Mouse (Mus musculus): Measurements from ENCODE around the gene Cdc14a.
A peak's percentile ranks its signal among the peaks of the same experiment; 100 is the strongest.
"Not testable (repeated sequence)": the region's sequence is repeated elsewhere in the genome, so short reads cannot be mapped to it uniquely, and the experiment has no call there.

The Cdc14a gene

DNA sequence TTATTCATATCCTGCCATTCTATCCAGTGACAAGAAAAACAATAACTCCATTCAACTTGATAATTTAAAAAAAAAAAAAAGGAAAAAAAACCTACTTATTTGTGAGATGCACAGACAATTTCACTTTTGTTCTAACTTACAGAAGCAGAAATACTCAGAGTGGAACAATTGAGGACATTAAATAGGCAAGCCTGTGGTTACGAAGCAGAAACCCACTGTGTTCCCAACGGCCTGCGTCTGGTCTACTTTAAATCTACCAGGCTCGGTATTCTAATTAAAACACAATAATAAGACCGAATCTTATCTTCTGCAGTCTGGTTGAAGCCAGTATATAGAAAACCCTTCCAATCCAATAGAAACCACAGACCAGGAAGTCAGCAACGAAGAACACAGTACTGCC is 50.6 kb downstream of the Cdc14a start:
- DNase-seq (ENCODE audit: low spot score in 2 of 2), result no peak

DNA sequence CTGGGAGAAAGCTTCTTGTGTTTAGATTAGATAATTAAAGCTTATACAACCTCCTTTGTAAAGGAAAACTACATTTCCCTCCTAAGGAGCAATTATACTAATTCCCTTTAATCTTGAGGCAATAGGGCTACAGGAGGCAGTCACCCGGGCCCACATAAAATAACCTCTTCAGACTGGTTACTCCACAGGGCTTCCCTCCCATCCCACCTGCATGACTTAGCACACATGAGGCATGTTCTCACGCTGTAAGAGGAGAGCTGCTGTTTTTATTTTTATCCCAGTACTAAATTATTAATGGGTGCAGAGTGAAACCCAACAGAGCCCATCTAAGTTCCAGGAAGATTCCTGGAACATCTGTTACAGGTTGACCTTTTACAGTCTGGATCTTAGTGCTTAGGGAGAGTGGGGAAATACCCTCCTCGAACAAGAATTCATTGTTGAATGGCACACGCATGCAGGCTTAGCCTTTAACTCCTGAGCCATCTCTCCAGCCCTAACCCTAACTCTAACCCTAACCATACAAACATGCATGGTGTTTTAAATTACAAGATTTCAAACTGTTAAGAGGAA is 54.9 kb downstream of the Cdc14a start:
- DNase-seq (ENCODE audit: low spot score in 2 of 2), result no peak

DNA sequence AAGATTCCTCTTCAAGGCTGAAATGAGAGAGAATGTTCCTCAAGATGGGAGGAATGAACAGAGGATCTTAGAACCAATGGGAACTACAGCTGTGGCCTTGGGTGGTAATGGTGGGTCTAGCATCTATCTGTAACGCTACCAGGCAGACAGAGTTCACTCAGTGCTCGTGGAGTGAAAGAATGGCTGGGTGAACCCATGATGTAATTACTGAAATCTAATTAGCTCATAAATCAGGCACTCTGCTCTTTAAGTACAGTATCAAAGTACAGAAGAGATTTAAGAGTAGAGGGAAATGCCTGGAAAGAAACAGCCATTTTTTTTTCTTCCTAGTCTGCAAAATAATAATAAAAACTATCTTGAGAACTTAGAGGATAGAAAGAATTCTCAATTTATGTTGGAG is 57.7 kb downstream of the Cdc14a start:
- no peak for DNase-seq (ENCODE audit: low spot score in 2 of 2)

DNA sequence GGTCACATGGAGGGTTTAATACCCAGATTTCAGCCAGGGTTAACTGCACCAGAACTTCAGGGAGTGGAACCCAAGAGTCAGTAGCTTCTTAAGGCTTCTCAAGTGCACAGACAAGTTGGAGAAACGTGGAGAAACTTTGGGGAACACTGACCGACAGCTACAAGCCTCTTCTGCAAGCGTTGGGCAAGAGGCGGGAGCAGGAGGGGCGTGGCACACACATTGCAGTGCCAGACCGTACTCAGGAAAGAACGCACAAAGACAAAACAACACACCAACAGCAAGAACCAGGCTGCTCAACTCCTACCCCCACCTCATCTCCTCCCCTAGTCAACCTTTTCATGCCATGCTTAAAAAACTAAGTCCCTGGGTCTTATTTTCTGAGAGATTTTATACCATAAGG is 61.9 kb downstream of the Cdc14a start:
- no peak for DNase-seq (ENCODE audit: low spot score in 2 of 2)

DNA sequence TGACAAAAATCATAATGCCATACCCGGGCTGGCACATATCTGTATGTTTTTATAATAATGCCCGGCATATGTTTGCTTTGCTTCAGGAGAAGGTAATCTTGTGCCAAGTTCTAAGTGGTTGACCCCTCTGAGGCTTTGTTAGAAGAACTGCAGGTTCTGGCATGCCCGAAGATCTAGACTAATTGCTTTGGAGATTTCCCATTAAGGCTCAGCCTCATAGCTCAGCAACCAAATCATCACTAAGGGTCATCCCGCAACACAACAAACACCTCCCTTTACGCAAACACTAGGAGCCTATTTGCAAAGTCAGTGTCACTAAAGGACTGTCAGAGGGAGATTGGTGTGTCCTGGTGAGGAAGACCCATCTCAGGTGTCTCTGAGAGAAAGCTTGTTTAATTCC is 62.7 kb downstream of the Cdc14a start:
- no peak for DNase-seq (ENCODE audit: low spot score in 2 of 2)

DNA sequence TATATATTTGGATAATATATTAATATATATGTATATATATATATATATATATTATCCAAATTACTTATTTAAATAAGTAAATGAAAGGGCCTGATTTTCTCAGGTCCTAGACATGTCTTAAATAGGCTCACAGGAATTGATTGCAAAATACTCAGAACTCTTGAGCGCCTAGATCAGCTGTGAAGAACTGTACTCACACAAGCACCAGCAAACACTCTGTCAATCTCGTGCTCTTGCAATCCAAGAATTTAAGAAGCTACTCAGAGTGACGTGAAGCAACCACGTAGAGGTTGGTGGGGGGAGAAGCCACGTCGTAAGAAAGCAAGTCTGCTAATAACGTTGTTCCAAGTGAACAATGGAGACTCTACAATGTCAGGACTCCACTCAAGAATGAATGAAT is 66.0 kb downstream of the Cdc14a start:
- DNase-seq (ENCODE audit: low spot score in 2 of 2), result no peak

DNA sequence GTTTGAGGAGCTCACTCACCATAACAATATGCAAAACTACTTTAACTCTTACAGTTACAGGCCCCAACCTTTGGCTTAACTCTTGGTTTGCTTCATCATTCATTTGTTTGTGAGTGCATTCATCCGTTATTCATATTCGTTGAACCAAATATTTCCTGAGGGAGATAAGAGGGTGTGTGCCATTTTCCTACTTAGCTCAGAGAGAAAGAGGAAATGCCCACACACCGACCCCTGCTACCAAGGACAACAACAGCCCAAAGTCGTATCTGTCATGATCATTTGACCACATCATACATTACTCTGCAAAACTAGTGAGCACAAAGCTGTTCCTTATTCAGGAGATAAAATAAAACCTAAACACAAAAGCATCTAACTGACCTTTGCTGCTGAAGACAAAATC is 66.7 kb downstream of the Cdc14a start:
- no peak for DNase-seq (ENCODE audit: low spot score in 2 of 2)

DNA sequence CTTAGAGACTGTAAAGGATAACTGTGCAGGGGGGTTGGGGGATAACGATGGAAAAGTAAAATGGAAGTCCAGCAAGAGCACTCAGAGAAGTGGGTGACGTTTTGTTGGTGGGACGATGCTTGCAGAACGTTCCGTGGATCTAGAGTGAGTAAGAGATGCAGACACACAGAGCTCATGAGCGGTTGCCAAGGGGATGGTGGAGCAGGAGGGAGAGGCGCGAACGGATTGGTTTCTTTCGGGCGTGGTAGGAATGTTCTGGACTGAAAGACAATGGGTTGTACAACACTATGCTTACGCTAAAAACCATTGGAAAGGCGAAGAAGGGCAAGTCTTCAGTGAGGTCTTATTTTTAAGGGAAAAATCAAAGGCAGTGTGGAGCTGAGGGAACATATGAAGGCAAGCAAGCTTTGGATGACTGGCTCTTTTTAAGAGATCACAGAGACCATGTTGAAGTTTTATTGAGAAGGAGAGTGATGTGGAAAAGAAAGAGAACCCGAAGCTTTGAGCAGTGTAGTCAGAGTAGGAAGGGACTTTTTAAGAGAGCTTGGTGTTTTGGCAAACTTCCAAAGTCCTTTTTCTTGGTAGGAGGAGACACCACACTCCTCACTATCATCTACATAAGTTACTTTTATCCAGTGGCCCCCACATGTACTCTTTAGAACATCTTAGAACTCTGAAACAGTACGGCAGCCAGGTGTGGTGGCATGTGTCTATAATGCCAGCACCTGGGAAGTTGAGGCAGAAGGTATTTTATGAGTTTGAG is 68.6 kb downstream of the Cdc14a start:
- peak in 1 of 2 experiments; percentile 11 for DNase-seq (ENCODE audit: low spot score in 2 of 2)

DNA sequence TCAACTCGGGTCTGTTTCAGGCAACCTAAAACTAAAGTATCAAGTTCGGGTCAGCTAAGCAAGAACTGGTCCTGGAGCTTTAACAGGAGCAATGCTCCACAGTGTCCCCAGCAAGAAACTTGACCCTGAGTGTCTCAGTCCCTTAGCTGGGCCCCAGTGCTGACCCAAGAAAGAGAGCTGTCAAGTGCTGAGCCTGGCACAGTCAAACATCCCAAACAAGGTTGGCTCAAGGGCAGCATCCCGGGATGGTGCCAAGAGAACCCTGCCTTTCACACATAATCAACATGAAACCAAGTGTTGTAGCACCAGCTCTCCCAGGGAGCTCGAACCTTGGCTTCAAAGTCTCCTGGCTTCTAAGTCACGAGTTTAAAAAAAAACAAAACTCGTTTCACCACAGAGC is 71.3 kb downstream of the Cdc14a start:
- DNase-seq (ENCODE audit: low spot score in 2 of 2), result no peak

DNA sequence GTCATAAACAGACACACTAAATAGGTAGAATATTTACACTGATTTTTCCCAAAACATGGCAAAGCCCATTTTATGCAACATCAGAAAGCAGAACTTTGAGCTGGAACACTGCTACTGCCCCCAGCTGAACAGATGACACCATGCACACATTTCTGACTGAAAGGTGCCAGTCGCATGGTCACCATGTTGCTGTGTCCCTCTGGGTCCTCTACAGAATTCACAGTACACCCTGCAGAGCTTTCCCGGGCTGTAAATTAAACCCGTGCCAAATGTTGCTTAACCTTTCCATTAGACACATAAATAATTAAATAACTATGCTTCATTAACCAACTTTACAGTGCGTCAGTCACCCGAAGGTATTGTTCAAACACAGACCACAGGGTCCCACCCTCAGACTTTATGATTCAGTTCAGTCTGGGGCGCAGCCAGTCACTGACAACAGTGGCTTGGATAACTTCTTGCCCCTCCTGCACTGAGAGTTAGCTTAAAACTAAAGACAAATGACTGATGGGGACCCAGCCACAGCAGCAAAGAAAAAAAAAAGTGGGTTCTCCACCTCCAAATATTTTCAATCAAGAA is 73.4 kb downstream of the Cdc14a start:
- DNase-seq (ENCODE audit: low spot score in 2 of 2), result no peak

DNA sequence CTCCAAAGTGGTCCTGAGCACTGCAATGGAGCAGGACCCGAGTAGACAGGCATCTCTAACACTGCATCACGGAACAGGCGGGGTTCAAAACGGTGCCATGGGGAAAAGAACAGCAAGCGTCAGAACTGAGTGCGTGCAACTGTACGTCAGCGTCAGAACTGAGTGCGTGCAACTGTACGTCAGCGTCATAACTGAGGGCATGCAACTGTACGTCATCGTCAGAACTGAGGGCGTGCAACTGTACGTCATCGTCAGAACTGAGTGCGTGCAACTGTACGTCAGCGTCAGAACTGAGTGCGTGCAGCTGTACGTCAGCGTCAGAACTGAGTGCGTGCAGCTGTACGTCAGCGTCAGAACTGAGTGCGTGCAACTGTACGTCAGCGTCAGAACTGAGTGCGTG is 76.3 kb downstream of the Cdc14a start:
- DNase-seq (ENCODE audit: low spot score in 2 of 2), result not testable (repeated sequence)

DNA sequence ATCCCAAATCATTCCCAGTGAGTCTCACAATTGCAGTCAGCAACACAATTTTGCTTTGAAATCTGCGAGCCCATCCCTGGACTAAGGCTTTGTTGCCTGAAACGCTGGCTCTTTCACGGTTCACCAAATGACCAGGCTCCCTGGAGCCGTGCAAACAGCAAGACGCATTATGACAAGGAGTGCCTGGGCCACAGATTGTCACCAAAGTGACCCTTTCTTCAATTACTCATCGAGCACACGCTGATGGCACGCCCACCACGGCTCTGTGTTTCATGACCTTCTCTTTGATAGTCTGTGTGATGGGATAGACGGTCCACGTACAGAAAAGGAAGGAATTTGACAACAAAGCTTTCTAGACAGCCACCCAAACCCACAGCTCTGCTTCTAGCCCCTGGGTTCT is 78.6 kb downstream of the Cdc14a start:
- DNase-seq (ENCODE audit: low spot score in 2 of 2), result no peak

DNA sequence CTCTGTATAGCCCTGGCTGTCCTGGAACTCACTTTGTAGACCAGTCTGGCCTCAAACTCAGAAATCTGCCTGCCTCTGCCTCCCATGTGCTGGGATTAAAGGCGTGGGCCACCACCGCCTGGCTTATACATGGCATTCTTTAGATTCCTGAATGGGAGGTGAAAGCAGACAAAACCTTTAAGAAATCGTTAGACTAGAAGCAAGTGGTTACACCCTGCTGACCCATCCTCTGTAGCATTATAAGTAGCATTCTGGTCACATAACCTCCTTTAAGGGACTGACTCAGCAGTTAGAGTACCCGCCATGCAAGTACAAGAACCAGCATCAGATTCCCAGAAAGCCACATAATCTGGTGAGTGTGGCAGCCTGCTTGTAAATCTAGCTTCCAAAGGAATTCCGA is 81.6 kb downstream of the Cdc14a start:
- DNase-seq (ENCODE audit: low spot score in 2 of 2), result no peak

DNA sequence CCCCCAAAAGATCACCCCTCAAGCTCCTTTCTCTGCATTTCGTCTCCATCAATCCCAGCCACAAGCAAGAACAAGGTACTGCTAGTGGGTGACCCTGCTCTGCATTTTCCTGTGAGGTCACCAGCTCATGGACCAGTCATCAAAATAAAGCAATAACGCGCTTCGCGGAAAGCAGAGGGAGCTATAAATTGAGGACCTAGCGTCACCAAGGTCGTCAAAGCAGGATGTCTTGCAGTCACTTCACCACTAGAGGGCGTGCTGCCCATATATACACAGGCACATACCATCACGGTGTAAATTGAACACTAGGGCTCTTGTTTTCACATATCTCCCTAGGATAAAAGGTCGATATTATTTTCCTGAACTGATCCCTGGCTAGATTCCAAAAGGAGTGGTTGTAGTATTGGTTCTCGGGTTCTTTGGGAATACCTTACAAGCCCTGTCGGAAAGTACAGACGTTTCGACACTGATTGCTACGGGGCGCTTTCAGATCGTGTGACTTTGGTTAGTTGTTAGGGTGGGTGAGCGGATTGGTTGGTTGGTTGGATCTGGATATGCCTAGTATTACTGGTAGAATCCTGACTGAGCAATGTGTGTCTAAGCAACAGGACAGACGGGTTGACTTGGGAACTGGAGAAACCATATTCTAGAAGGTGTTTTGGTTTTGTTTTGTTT is 82.7 kb downstream of the Cdc14a start:
- peak in 1 of 2 experiments; percentile 56 for DNase-seq (ENCODE audit: low spot score in 2 of 2)

DNA sequence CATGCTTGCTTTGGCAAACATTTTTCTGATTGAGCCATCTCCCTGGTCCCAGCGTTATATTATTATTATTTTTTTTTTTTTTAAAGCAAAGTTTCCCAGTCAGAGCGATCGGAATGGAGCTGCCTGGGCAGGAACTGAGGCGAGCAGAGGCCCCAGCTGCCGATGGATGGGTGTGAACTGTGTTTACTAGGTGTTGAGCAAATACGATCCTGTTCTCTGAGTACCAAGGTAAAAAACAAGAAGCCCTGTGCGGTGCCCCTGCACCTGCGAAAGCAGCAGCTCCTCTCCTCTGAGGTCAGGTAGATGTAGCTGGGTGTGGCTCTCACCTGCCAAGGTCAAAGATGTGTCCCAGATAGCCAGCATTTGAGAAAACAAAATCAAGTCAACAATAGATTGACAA is 83.6 kb downstream of the Cdc14a start:
- no peak for DNase-seq (ENCODE audit: low spot score in 2 of 2)

DNA sequence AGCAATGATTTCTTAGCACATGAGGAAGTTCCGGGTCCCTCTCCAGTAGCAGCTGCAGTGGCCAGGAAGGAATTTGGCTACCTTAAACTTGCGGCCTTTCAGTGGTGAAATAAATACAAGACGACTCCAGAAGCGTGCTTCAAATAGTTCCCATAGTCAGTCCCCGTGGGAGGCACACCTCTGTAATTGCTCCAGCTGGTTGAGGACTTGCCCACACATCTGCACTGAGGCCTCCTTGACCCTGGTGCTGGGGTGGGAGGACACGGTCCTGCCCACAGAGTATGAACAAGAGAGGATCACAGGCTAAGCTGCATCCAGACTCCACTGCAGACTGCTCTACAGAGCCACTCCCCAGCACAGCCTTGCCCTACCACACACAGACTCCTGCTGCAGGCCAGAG is 85.2 kb downstream of the Cdc14a start:
- no peak for DNase-seq (ENCODE audit: low spot score in 2 of 2)

DNA sequence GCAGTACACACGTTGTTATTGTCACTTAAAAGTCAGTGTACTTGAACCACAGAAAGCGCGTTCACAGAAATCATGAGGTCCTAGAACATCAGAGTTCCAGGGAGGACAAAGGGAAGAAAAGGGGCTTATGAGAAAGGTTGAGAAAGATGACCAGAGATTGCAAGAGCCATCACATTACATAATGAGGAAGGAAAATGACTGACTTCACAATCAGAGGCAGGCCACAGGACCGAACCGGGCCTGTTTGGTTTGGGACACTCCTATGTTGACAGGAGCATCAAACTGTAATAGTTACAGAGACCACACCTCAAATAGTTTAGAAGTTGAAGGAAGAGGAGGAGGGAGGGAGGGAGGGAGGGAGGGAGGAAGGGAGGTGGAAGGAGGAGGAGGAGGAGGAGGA is 86.0 kb downstream of the Cdc14a start:
- no peak for DNase-seq (ENCODE audit: low spot score in 2 of 2)

DNA sequence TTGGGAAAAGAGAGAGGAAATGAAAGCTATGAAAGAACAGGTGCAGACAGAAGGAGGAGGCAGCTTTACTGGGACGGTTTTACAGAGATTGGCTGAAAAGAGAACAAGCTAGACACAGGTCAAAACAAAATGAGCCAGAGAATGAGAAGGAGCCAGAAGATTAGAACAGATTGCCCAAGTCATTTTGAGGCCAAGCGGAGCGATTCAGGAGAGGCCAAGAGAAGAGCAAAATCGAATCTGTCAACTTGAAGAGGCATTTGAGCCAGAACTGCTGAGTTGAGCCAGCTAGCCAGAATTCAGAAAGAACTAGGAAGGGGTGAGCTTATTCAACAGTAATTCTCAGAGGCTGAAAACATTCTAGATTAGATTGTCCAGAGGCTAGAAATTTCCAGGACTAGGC is 88.8 kb downstream of the Cdc14a start:
- no peak for DNase-seq (ENCODE audit: low spot score in 2 of 2)

DNA sequence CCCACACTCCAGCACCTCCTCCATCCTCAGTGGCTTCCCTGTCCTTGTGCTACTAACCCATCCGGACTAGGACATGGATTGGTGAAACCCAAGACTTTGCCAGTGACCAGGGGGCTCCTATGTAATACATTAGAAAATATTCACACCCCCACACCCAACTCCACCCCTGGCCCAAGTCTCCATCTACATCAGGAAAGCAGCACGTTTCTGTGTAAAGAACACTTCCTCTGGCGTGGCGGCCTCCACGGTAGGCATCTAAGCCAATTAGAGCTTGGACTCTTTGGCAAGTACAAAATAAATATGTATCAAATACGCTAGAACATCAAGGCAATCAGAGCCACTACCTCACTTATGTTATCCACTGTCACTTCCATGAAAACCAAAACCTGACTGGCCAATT is 90.1 kb downstream of the Cdc14a start:
- no peak for DNase-seq (ENCODE audit: low spot score in 2 of 2)

DNA sequence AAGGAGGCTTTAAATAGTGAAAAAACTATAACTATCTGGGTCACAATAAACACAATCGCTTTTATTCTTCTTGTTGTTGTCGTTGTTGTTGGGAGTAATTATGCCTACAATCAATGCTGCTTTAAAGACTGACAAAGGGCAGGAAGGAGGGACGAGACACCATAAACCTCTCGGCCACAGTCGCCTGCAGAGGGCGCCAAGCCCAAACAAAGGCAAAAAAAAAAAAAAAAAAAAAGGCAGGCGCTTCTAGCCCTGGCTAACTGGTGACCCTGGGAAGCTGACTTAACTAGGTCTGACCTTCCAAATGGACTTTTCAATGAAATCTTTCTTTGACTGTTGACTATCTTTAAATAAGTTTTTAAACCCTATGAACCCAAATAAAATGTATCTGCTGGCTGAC is 90.6 kb downstream of the Cdc14a start:
- DNase-seq (ENCODE audit: low spot score in 2 of 2), result no peak

DNA sequence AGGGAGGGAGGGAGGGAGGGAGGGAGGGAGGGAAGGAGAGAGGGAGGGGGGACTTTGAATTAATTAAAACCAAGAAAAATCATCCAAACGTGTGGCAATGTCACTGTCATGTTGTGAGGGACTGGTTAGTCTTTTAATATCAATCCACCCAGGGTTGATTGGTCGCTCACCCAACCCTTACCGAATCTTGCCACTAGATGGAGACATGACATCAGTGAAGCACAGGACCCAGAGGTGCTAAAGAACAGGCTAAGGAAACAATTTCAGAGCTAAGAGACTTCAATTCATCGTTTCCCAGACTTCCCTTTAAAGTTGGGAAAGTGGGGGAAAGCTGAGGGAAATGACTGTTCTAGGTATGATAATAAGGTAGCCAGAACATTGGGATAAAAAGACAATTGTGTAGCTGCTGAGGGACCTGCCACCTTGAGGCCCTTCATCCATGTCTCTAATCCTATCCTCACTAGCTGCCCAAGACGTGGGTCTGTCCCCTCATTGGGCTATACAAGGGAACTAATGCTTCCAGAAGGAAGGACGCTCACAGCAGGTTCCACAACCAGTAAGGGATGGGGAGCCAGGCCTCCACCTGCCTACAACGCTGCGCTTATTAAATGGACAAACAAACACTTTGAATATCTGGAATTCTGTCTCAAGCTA is 91.9 kb downstream of the Cdc14a start:
- DNase-seq (ENCODE audit: low spot score in 2 of 2), result peak in 1 of 2 experiments; percentile 47

DNA sequence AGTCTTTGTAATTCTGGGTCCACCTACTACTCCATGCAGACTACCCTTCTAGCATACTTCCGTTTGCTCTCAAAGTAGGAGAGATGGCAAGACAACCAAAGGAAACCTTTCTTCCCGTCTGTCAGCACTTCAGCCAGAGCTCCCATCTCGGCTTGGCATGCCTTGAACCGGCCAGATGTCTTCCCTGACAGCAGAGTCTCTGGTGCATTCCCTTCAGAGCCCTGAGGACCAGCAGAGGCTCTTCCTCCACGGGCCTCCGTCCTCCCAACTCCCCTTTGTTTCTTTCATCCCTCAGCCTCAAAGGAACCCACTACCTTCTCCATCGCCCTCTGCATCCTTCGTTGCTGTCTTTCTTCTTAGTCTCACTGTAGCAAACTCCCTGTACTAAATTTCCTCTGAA is 93.9 kb downstream of the Cdc14a start:
- no peak for DNase-seq (ENCODE audit: low spot score in 2 of 2)

Data from frontal cortex, postnatal 14 days (tissue).